Mouse (Mus musculus) cerebellum, postnatal 25 days (tissue): ENCODE data around the gene Zbtb34.

Experiments used
- DNase-seq, 2 experiments: peaks; one replicate each; pipeline ENCODE4 v3.0.0; 2021; ENCODE audit warnings: mixed read lengths in 2 of 2

Zbtb34 gene

GRCm38 (mm10) chr2:33430771-33431699, at the start of gene Zbtb34:
Gene Zbtb34, minus strand, starts transcription at chr2:33431324.
- peak; percentile 69 to 81 for DNase-seq

GRCm38 (mm10) chr2:33477961-33478755, 47.0 kb upstream of the Zbtb34 start:
- no peak for DNase-seq

DNA sequence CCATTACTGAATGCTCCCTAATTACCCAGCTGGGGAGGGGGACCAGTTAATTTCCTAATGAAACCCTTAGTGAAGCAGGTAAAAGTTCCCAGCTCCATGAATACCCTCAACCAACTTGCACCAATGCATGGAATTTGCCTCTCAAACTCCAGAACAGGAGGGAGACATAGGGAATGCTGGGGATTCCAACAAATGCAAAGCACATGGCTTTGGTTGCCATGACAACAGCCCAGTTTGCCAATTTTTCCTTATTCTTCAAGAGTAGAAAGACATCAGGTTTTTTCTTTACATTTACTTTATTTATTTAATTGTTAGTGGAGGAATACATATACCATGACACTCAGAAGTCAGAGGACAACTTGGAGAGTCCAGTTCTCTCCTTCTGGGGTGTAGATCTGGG, 44.8 kb upstream of the Zbtb34 start:
- DNase-seq = no peak

DNA sequence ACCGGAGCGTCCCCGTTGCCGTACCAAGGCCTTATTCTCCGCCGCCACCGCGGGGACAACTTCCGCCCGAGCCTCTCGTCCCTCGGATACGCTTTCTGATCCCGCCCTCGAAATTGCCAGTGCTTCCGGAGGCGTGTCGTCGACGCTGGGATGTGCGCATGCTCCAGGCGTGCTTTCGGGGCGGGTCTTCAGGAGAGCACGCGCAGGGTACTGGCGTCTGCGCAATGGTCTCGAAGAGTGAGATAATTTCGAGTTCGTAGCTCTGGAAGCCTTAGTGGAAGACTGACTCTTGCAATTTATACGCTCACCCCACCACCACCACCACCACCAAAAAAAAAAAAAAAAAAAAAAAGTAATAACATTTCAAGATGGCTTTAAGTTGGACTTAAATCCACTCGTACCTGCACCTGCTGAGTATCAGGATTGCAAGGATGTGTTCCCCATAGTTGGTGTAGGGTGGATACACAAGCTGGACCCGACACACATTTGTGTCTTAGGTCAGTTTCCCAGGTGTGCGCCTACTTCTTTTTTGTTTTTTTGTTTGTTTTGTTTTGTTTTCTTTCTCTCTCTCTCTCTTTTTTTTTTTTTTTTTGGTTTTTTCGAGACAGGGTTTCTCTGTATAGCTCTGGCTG, 37.5 kb upstream of the Zbtb34 start, which contains the start of gene Zbtb43:
Gene Zbtb43 (minus strand): TSS at position 94 of the 632 bp plus-strand sequence.
- peak; percentile 93 to 96 for DNase-seq

- no peak for DNase-seq
Observed at GRCm38 (mm10) chr2:33467546-33468465, 36.7 kb upstream of the Zbtb34 start.

DNA sequence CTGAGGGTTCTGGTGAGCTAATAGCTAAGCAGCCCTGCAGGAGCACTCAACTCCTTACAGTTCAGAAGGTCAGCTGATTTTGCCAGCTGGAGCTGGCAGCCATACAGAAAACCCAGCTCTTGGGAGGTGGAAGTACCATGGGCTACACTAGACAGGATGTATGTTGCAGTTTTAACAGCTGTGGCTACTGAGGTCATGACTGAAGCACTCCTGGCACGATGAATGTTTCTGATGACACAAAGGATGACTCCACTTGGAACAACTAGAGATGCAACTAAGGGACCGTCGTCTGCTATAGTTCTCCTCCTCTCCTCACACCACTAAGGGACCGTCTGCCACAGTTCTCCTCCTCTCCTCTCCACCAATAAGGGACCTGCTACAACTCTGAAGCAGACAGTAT, 34.8 kb upstream of the Zbtb34 start:
- peak in 1 of 2 experiments; percentile 31 for DNase-seq

DNA sequence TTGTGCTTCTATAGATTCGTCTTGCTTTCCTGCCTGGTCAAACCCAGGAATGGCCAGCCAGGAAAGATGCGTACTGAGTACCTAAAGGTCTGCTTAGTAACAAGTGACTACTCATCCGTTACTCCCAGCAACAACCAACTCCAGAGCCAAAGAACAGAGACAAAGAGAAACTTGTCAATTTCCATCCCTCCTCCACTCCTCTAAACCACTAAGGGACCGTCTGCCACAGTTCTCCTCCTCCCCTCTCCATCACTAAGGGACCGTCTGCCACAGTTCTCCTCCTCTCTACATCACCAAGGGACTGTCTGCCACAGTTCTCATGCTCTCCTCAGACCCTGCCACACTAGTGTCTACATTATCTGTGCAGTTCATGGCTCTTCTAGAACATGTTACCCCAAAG, 34.1 kb upstream of the Zbtb34 start:
- no peak for DNase-seq

- no peak for DNase-seq
Observed at GRCm38 (mm10) chr2:33462066-33462465, 30.9 kb upstream of the Zbtb34 start.

DNA sequence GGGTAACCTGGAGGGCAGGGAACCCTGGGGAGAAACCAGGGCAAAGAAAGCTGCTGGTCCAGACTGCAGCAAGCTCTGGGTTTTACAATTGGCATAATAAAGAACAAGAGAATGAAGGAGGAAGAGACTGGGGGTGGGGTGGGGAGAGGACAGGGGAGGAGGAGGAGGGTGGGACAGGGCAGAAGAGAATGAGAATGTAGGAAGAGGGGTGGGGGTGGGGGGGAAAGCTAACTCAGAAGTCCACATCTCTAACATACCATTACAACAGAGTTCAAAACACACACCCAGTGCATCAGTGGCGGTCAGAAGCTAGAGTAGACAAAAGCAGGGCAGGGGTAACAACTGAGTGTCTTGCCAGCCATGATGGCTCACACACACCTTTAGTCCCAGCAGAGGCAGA, 29.9 kb upstream of the Zbtb34 start:
- DNase-seq = no peak

DNA sequence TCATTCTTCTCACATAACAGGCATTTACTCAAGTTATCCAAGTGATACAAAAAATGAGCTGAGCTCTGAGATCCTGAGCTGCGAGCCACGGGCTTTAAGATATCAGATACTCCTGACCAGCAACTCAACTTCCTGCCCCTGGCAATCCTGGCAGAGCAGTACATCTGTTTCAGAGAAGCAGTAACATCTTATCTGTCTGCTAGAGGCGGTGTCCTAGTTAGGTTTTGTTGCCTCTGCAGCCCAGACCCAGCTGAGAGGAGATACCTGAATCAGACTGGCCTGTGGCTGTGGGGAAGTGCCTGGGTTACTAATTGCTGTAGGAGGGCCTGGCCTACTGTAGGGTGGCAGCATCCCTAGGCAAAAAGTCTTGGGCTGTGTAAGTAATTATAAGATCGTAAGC, 28.5 kb upstream of the Zbtb34 start:
- no peak for DNase-seq

GRCm38 (mm10) chr2:33456696-33457095, 25.6 kb upstream of the Zbtb34 start:
- DNase-seq = no peak

GRCm38 (mm10) chr2:33456242-33456641, 25.1 kb upstream of the Zbtb34 start:
- no peak for DNase-seq

- no peak for DNase-seq
Observed at GRCm38 (mm10) chr2:33455350-33455749, 24.2 kb upstream of the Zbtb34 start.

GRCm38 (mm10) chr2:33454816-33455215, 23.7 kb upstream of the Zbtb34 start:
- no peak for DNase-seq

DNA sequence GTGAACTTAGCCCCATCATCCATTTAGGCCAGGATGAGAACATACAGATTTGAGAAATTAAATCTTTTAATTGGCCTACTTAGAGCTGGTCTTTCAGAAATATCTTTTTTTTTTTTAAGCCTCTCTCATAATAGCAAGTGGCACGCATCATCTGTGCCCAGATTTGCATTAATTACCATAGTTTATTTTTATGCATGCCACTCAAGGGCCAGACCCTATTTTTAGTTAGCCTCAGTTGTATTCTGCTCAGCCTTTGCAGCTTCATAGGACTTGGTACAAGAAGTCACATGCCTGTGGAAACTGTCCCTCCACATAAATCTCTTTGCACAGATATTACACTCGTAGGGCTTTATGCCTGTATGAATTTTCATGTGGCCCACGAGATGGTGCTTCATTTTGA, 22.4 kb upstream of the Zbtb34 start:
- DNase-seq = no peak

DNA sequence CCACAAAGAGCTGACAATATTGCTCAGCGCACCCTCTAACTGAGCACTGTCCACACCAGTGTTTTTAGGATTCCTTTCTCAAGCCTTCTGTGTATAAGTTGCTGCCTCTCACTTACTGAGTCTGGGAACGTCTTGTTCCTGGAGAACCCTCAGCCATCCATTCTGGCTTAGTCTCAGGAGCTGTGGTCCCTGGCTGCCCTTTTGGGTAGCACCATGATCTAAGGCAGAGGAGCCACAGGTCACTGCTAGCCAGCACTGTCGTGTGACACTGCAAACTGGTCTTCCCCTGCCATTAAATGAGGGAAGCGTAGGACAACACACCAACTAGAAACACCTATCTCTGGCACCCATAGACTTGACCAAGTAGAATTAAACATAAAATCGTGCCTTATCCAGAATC, 21.6 kb upstream of the Zbtb34 start:
- DNase-seq = no peak

GRCm38 (mm10) chr2:33452140-33452539, 21.0 kb upstream of the Zbtb34 start:
- DNase-seq = no peak

GRCm38 (mm10) chr2:33451038-33451978, 20.2 kb upstream of the Zbtb34 start:
- no peak for DNase-seq

DNA sequence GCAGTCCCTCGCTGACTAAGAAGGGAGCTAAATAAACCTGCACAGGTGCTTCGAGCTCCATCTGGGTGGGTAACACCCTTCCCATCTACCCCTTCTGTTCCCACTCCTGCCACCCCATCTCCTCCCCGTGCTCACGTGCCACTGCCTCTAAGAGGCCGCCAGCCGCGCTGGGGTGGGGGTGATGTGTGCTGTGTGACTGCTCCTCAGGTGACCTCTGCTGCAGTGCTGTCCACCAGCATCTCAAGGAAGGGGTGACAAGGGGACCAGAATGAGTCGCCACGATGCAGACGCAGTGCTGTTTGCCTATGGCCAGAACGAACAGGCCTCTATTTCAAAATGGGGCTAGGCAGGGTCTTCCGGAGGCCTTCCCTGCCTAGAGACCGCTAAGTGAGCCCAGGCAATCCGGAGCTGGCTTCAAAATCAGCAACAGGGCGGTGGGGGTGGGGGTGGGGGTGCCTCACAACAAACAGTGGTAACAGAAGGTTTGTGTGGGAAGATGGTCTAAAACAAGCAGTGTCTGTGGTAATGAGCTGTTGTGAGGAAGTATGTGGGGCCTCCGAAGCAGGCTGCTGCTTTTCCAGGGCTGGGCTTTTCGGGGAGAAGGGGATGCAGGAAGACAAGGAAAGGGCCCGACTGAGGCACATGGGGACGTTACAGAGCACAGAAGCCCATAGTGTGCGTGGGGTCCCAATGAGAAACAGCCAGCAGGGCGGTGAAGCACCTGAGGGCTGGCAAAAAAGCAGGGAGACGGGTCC, 18.2 kb upstream of the Zbtb34 start:
- no peak for DNase-seq

DNA sequence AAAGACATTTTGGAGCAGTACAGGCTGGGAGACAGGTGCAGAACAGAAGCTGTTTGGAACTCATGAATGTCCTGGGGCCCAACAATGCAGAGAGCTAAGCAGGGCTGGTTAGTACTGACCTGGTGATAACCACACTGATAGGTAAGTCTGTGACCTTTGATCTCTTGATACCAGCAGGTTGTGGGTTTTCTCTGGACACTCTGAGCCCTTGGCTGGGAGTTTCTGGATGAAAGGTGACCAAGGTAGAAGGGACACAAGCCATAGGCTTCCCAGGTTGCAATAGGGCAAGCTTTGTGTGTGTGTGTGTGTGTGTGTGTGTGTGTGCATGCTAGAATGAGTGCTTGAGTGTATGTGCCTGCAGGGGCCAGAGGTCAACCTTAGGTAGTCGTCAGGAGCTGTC, 15.7 kb upstream of the Zbtb34 start:
- no peak for DNase-seq
